Mouse (Mus musculus) stomach, postnatal 0 days (tissue): Measurements from ENCODE around the gene Fnbp1l.
A peak's percentile ranks its signal among the peaks of the same experiment; 100 is the strongest.

Source experiments
- CTCF ChIP-seq: IDR thresholded peaks from 2 replicates; pipeline ENCODE4 v1.5.1; 2016; ENCODE audit warnings: antibody characterized with exemption, low read depth, mild to moderate bottlenecking, moderate library complexity
- EP300 ChIP-seq: optimal IDR thresholded peaks from 2 replicates; pipeline ENCODE3; 2016; ENCODE audit warnings: antibody characterized with exemption

- peak; percentile 100 for TF ChIP-seq CTCF
- no peak for TF ChIP-seq EP300
These were observed 19.0 kb upstream of the Fnbp1l start for GRCm38 (mm10) chr3:122638329-122639196.
